Mouse (Mus musculus): ENCODE data around the gene Dennd2c.
A peak's percentile ranks its signal among the peaks of the same experiment; 100 is the strongest.
"Not testable (repeated sequence)": the region's sequence is repeated elsewhere in the genome, so short reads cannot be mapped to it uniquely, and the experiment has no call there.

The Dennd2c gene

DNA sequence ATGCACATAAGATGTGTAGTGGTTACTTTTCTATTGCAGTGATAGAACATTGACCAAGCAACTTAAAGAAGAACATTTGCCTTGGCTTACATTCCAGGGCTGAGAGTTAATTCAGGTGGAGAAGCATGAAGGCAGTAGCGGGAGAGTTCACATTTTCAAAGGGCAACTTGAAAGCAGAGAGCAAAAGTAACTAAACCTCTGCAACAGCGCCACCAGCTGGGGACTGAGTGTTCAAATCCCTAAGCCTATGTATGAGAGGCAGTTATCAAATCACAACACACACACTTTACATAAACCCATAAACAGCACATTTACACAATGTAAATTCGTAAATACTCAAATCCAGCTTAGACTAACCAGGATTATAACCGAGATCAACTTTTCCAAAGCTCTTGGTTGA is 67.4 kb downstream of the Dennd2c start:
- peak; percentile 62 for DNase-seq (ENCODE audit: low read depth, low spot score)

DNA sequence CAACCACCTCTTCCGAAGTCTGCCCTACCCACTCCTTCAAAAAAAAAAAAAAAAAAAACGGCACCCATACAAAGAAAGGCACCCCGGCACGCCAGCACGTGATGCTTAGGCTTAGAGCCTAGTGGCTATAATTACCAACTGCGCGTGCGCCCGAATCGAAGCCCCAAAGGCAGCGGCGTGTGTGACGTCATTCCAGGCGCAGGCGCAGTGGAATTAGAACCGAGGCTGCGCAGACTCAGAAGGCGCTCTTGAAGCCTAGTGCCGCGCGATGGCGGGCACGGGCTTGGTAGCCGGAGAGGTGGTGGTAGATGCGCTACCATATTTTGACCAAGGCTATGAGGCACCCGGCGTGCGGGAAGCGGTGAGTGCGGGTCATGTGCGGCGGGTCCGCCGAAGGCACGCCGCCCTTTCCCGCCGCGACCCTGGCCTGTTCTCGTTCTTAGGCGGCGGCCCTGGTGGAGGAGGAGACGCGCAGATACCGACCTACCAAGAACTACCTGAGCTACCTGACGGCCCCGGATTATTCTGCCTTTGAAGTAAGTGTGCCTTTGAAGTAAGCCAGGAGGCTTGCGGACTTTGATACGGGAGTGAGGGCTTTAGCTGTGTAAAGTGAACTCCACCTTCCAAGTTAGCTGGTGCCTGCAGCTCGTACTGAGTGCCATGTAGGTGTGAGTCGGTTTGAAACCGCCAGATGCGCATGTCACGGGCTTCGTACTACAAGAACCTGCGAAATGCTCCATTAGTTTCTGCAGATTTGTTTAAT is 69.3 kb downstream of the Dennd2c start, which contains the start of gene Bcas2:
TSS of gene Bcas2 (plus strand) at position 151 of the 763 bp plus-strand sequence.
- peak; percentile 98 for DNase-seq (ENCODE audit: low read depth, low spot score)

DNA sequence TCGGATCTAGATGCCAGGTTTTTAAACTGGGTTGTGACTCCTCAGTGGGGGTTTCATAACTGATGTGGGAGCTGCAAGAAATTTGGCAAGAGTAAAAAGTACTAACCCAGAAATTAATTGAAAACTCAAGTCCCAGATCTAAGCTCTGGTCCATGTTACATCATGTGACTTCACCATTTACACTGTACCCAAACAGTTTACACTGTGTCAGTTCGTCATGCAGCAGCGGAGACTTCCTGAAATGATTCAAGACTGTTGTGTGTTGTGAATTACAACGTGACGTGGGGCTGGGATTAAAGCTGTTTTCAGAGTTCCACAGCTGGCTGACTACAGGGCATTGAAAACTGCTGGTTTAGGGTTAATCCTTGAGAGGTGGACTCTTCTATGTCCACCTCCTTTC is 70.2 kb downstream of the Dennd2c start:
- no peak for DNase-seq (ENCODE audit: low read depth, low spot score)

DNA sequence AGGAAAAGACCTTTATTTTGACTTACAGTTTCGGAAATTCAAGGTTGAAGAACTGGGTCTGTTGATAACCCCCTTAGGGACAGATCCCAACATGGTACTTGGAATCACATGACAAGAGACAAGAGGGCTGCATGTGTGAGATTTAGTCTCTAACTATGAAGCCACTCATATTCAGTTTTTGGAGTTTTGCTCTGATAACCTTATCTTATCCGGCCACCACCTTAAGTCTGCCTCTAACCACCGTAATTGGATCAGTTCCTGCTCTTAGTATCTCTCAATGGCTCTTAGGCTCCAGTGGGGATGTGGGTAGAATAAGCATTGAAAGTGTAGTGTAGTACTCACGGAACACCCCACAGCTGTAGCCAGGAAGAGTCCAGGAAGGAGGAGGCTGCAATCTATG is 74.3 kb downstream of the Dennd2c start:
- DNase-seq (ENCODE audit: low read depth, low spot score), result no peak

DNA sequence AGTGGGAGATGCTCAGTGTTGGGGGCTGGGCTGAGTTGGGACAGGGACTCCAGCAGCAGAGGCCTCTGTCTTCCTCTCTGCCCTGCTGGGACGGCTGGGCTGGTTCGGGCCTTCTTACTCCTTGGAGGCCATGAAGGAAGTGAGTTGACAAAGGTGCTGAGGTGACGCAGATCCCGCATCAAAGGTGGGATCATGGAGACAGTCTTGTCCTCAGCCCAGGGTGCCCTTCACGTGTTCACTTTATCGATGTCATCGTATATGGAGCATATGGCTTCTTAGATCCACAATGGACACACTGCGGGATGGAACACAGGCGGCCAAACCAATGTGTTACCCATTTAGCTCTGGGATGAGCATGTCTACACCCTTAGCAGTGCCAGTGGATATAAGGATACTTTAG is 77.1 kb downstream of the Dennd2c start:
- no peak for DNase-seq (ENCODE audit: low read depth, low spot score)

DNA sequence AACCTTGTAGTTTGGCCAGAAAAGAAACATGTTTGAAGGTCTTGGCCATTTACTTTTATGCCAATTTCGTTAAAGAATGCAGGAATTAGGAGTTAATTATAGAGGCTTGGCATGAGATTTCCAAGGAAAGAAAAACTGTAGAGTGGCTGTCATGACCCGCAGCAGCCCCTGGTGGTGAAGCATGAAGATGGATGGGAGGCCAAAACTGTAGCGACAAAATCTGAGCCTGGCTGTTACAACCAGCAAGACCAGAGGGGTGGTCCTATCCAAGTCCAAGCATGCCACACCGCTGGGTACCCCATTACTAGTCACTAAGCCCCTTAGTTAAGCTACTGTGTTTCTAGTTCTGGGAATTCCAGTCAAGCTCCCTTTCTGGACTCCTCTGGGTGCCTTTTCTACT is 78.8 kb downstream of the Dennd2c start:
- no peak for DNase-seq (ENCODE audit: low read depth, low spot score)

DNA sequence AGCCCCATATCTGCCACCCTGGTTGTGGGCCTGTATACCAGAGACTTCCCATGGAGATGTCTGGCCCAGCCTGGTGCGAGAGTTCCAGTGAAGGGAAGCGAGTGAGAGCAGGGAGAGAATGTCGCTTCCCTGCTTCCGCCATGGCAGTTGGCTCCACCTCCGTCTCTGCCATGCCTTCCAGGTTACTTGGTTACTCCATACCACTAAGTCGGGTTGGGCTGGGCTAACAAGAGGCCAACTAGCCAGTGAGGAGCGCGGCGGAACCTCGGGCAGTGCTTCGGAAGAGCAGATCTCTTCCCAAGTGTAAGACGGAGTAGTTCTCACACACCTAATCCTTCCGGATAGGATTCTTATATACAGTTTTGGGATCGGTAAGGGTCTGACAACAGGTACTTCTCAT is 80.4 kb downstream of the Dennd2c start:
- no peak for DNase-seq (ENCODE audit: low read depth, low spot score)

DNA sequence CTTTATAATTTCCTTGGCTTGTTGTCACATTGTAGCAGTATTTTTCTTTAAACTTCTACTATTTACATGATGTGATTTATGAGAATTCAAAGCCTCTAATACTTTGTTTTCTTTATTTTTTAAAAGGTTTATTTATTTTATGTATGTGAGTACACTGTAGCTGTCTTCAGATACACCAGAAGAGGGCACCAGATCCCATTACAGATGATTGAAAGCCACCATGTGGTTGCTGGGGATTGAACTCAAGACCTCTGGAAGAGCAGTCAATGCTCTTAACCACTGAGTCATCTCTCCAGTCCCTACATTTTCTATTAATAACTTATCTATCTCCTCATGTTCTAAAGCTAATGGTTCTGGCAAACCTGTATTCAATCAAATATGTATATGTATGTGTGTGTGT is 82.1 kb downstream of the Dennd2c start:
- DNase-seq (ENCODE audit: low read depth, low spot score), result not testable (repeated sequence)

DNA sequence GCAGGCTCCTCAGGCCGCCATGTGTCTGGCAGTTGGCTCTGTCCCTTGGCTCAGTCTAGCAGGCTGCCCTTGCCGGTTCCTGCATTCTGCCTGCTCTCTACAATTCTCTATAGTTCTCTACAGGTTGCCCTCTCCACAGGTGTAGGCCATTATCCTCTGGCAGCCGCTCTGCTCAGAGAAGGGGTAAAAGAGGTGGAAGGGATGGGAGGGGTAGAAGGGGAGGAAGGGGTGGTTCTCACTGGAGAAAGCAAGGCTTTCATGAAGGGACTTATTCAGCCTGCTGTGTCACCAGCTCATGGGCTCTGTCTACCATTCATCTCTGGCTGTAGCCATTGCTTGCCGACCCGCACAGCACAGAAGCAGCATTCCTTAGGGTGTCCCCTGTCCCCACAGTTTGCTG is 86.0 kb downstream of the Dennd2c start:
- DNase-seq (ENCODE audit: low read depth, low spot score), result no peak

DNA sequence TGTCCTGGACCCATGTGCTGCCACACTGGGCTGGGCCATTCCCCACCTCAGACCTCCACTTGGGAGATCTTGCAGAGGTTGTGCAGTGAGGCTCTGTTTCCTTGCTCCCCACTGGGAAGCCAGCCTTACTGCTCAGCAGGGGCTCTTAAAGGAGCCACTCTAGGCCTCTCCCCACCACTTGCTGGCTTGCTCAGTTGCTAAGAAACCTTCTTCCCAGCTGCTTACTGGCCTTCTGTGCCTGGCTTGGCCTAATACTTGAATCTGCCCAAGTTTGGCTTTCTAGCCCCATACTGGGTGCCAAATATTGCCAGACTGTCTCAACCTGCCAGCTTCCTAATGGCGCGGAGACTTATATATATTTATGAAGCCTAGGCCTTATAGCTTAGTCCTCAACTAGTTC is 86.5 kb downstream of the Dennd2c start:
- no peak for DNase-seq (ENCODE audit: low read depth, low spot score)

DNA sequence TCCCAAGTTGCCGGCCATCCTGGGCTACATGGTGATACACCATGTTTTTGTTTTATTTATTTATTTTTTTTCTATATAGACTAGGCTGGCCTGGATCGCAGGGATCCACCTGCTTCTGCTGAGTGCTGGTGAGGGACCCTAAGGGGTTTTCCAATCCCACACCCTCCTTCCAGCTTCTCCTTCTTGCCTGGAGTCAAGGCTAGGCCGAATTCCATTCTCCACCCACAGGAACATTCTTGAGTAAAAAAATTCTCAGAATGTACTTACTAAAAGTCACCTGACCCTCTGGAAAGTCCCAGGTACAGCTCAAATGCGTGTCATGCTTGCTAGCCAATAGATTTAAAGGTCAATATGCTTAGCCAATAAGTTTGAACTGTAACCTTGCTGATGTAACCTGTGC is 89.8 kb downstream of the Dennd2c start:
- no peak for DNase-seq (ENCODE audit: low read depth, low spot score)

DNA sequence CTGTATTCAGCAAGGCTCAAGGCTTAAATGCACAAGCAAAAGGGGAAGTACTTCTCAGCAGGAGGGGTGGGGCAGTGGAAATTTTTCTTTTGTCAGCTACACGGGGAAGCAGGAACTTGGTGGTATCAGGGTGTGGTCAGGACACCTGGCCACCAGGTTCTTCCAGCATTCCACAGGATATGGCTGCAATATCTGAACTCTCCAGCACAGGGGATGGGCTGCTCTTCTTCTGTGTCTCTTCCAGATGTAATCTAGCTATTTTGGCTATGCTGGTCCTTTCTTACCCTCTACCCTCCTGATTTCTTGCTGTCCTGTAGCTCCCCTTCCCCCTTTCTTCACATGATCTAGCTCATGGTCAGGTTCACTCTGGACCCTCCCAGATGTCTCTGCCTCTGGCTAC is 90.8 kb downstream of the Dennd2c start:
- DNase-seq (ENCODE audit: low read depth, low spot score), result no peak

DNA sequence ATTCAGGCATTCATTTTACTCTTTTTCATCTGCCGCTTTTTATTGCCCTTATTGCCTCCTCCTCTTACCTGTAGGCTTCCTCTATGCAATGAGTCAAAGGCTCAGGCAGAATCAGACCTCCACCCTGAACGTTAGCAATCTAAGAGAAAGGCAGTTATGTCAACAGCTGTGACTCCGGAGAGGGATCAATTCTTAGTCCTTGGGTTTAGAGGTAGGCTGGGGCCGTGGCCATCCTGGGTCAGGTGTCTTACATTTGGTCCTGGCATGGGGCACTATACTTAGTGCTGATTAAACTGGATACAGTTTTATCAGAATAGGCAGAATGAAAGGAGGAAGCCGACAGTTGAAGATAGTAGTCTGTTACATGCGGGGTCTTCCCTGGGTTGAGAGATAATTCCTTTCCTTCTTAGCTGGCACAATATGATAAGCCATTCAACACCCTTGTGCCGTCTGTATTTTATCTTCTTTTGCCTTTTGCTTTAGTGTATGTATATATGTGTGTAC is 94.0 kb downstream of the Dennd2c start:
- no peak for DNase-seq (ENCODE audit: low read depth, low spot score)

DNA sequence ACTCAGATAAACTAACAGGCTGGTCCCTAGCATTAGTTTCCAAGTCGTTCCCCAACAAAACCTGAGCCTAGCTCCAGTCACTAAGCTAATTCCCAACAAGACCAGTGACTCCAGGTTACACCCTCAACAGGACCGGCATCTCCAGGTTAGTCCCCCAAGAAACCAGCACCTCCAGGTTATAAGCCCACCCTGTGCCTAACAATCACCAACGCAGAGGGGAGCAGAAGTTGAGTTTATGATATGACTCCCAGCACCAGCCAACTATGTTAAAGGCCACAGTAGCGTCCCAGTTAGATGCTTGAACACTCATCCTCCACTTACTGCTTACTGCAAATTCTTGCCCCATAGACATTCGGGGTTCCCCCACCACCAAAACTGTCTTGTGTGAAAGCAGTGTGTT is 97.0 kb downstream of the Dennd2c start:
- no peak for DNase-seq (ENCODE audit: low read depth, low spot score)

DNA sequence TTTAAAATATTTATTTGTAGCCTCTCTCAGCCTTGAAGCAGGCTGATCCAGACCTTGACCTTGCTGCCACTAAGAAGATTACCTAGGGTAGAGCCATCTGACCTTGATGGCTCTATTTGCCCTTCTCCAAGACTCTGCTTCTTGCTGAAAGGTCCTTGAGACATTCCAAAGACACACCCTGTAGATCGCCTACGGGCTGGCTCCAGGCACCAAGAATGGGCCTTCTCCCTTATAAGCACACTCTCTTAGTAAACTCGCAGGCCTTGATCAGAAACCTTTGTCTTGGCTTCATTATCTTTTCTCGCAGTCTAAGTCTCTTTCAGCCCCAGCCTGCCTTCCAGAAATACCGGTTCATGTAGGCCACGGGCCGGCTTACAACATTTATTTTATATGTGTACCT is 98.7 kb downstream of the Dennd2c start:
- not testable (repeated sequence) for DNase-seq (ENCODE audit: low read depth, low spot score)

DNA sequence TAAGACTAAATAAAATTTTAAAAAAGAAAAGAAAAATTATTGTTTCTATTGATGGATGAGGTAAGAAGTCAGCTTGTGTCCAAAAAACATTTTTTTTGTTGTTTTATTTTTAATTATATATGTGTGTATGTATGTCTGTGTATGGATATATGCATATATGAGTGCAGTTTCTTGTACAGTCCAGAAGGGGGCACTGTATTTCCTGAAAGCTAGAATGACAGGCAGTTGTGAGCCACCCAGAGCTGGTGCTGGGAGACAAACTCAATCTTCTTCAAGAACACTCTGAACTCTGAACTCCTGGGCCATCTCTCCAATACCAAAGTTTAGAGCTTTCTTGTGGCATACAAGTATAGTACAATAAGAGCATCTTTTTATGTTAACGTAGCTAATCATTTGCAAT is 101.2 kb downstream of the Dennd2c start:
- no peak for DNase-seq (ENCODE audit: low read depth, low spot score)

DNA sequence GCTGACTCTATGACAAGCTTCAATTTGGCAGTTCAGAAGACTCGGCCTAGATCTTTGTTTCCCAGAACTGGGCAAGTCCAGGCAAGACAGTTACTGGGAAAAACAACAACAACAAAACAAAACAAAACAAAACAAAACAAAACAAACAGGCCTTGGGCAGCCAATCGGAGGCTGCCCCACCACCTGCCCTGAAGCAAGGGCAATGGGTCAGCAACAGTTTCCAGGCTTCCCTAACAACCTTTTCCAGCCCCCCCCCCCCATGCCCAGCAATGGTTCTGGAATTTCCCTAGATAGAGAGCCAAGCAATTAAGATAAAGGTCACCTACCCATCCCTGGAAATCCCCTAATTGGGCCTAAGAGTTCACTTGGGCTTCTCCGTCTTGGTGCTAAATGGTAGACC is 102.0 kb downstream of the Dennd2c start:
- no peak for DNase-seq (ENCODE audit: low read depth, low spot score)

DNA sequence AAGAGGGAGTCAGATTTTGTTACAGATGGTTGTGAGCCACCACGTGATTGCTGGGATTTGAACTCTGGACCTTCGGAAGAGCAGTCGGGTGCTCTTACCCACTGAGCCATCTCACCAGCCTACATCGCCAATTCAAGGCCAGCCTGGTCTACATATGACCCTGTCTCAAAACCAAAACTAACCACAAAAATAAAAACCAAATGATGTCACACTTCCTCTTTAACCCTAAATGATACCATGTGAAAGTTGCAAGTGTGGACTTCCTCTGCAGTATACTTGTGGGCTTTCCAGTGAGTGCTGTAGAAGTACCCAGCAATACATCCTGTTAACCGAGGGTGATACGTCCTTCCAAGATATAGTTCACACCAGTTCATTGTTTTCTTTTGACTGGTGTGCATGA is 104.0 kb downstream of the Dennd2c start:
- DNase-seq (ENCODE audit: low read depth, low spot score), result peak; percentile 16

DNA sequence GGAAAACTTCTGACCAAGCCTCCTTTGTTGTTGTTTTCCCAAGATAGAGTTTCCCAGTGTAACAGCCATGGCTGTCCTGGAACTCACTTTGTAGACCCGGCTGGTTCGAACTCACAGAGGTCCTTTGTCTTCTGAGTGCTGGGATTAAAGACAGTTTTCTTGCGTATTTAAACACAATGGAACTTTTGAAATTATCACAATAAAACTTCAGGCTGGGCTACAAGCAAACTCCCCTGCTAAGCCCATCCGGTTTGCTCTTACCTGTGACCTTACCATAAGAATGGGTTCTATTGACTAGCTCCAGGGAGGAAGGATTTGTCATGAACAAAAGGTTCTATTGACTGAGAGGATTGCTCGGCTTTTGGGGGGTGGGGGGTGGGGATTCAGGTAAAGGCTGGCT is 105.3 kb downstream of the Dennd2c start:
- no peak for DNase-seq (ENCODE audit: low read depth, low spot score)

DNA sequence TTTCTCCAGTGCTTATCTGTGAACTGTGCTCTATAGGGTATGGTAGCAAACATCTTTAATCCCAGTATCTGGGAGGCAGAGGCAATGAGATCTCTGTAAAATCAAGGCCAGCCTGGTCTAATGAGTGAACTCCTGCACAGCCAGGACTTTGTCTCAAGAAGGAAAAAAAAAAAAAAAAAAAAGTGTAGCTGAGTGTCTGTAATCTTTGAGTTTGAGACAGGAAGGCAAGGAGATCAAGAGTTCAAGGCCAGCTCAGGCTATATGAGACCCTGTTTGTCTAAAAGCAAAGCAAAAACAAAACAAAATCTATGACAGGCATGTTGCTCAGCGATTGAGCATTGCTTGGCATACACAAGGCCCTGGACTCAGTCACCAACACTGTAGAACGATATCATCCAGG is 105.8 kb downstream of the Dennd2c start:
- DNase-seq (ENCODE audit: low read depth, low spot score), result no peak

DNA sequence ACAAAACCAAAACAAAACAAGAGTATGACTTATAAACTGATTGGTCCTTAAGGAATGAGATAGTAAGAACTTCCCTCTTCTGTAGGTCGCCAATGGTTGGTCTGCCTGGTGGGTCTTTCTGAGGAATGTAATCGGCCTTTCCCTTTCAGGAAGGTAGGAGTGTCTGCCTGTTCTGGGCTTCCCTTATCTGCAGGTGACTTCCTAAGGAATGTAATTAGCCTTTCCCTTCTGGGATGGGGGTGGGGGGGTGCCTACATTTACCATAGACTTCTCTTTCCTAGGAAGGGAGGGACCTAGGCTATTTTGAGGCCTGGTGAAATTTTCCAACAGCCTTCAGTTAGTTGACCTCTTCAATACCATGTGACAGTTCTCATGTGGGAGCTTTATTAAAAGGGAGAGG is 108.7 kb downstream of the Dennd2c start:
- DNase-seq (ENCODE audit: low read depth, low spot score), result no peak

DNA sequence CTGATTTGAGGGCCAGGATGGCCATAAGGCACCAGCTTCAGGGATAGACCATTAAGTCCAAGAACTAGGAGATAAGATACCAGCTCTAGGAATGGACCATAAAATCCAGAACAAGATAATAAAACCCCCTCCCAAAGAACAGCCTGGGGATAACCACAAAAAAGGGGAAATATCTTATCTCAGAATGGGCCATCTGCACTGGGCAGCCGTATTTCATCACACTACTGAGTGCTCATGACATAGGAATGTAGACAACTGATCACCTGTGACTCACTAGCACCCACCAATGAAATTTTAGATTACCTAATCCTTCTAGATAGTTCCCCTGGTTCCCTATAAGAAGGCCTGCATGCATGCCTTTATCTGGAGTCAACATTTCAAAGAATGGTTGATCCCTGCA is 109.7 kb downstream of the Dennd2c start:
- DNase-seq (ENCODE audit: low read depth, low spot score), result no peak

DNA sequence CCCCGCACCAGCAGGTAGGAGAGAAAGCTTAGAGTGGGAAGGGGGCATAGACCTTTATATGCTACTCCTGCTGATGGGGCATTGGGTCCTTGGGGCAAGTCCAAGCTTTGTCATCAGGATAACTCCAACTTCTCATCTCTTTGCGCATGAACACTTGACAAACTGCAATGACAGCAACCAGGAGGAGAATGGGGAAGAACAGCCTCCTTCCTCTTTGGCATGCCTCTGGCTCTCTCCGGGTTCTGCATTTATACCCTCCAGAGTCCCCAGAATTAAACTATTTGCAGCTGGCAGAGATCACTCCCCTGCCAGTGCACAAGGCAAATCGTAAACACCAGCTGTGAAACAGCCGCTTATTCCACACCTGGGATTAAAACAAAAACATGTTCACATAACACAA is 111.1 kb downstream of the Dennd2c start:
- peak; percentile 17 for DNase-seq (ENCODE audit: low read depth, low spot score)

All from skeletal muscle tissue, adult 2 months (tissue).